Mouse (Mus musculus) hematopoietic stem cell, adult 5-6 weeks (primary cell): ENCODE data around the gene Abca2. TPM values are rescaled to one million over a fixed set of nuclear protein-coding genes. Genes with fewer than 3 reads are reported as not detected.
"Not testable (repeated sequence)": the region's sequence is repeated elsewhere in the genome, so short reads cannot be mapped to it uniquely, and the experiment has no call there.

Experiments used
- ATAC-seq, 2 experiments: fragments of 125-278 bp in 1 of 2; replicated peaks in 1 of 2; 2 replicates each; pipeline ENCODE4 v1.8.0; 2016 to 2017; ENCODE audit warnings: inconsistent platforms in 2 of 2, mild to moderate bottlenecking in 2 of 2, moderate number of reproducible peaks in 2 of 2, low read depth in 1 of 2, moderate TSS enrichment in 1 of 2; ENCODE audit not compliant: low FRiP score in 2 of 2, poor library complexity in 2 of 2, severe bottlenecking in 2 of 2, insufficient read depth in 1 of 2, low TSS enrichment in 1 of 2
- total RNA-seq: library from RNA; stranded (forward); fragments of 172-1452, 232-1000 nt; gene quantifications from 2 replicates; pipeline ENCODE4 v1.2.3, GENCODE M21; 2017

The Abca2 gene
- total RNA-seq, result 52.7 and 57.5 TPM in 2 replicates

- peak; percentile 58 to 63 for ATAC-seq
Observed at GRCm38 (mm10) chr2:25428442-25429236, at the start of gene Abca2. TSS of gene Abca2 (plus strand) at chr2:25428703.

- no peak for ATAC-seq
Observed at GRCm38 (mm10) chr2:25384492-25384891, 44.0 kb upstream of the Abca2 start.

- no peak for ATAC-seq
Observed at GRCm38 (mm10) chr2:25391266-25391665, 37.2 kb upstream of the Abca2 start.

- no peak for ATAC-seq
Observed at GRCm38 (mm10) chr2:25394281-25395221, 34.0 kb upstream of the Abca2 start.

- peak in 1 of 2 experiments; percentile 27; a peak in 1 of 4 replicates for ATAC-seq
Observed at GRCm38 (mm10) chr2:25395721-25396596, 32.5 kb upstream of the Abca2 start, which contains the start of gene Entpd2. TSS of gene Entpd2 (plus strand) at chr2:25395874.

- no peak for ATAC-seq
Observed at GRCm38 (mm10) chr2:25396597-25396983, 31.9 kb upstream of the Abca2 start.

- ATAC-seq, result no peak
Observed at GRCm38 (mm10) chr2:25397010-25397409, 31.5 kb upstream of the Abca2 start.

GRCm38 (mm10) chr2:25398065-25398464, 30.4 kb upstream of the Abca2 start:
- no peak for ATAC-seq

GRCm38 (mm10) chr2:25399051-25399450, 29.5 kb upstream of the Abca2 start, which contains the start of gene Npdc1:
TSS of gene Npdc1 (plus strand) at chr2:25399351.
- no peak for ATAC-seq

- no peak for ATAC-seq
Observed at GRCm38 (mm10) chr2:25400291-25400690, 28.2 kb upstream of the Abca2 start.

- peak in 1 of 2 experiments; percentile 41; a peak in 1 of 4 replicates for ATAC-seq
Observed at GRCm38 (mm10) chr2:25400764-25401163, 27.7 kb upstream of the Abca2 start.

- ATAC-seq, result peak; percentile 14 to 38; a peak in 2 of 4 replicates
Observed at GRCm38 (mm10) chr2:25402377-25402971, 26.0 kb upstream of the Abca2 start.

GRCm38 (mm10) chr2:25402972-25403601, 25.4 kb upstream of the Abca2 start:
- no peak for ATAC-seq

GRCm38 (mm10) chr2:25403994-25404393, 24.5 kb upstream of the Abca2 start:
- ATAC-seq, result no peak

- no peak for ATAC-seq
Observed at GRCm38 (mm10) chr2:25408908-25409307, 19.6 kb upstream of the Abca2 start.

GRCm38 (mm10) chr2:25413436-25413835, 15.1 kb upstream of the Abca2 start:
- not testable (repeated sequence) for ATAC-seq
